Mouse (Mus musculus) liver, embryonic 14.5 days (tissue): ENCODE data around the gene Slc30a2.

ENCODE experiments used
- CTCF ChIP-seq: IDR thresholded peaks from 2 replicates; pipeline ENCODE4 v1.5.1; 2016; ENCODE audit warnings: antibody characterized with exemption, low read depth, control low read depth
- EP300 ChIP-seq: IDR thresholded peaks from 2 replicates; pipeline ENCODE4 v1.6.1; 2016; ENCODE audit warnings: antibody characterized with exemption, low read depth

- TF ChIP-seq CTCF (no peak), EP300 (no peak)
These were observed 5.6 kb downstream of the Slc30a2 start for GRCm38 (mm10) chr4:134348545-134348944.
